Mouse (Mus musculus): ENCODE measurements around the gene Ptprd. TPM values are rescaled to one million over a fixed set of nuclear protein-coding genes. Genes with fewer than 3 reads are reported as not detected.

Ptprd gene
- total and polyA plus RNA-seq, 3 experiments = not detected

DNA sequence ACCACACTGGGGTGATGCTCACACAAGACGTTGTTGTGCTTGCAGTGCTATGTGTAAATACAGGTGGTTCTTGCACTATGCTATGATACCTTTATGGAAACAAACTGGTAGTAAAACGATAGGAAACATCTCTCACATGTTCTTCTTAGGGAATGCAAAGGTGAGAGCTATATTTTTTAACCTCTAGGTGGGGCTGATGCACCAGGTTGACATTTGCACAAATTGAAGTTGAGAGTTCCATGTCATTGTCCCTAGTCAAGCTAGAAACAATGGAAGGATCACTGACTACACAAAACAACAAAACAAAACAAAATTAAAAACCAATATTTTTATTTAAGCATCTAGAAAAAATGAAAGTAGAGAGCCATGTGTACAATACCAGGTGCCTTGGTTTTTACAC lies 250.1 kb downstream of the Ptprd start:
- Histone ChIP-seq H3K9me3 (replicated peaks; ENCODE audit: insufficient read depth, low read length) (no peaks in the 10 kb centered on the region), H3K36me3 (ENCODE audit: control insufficient read depth in 1 of 2, insufficient read depth in 2 of 2, low read length in 2 of 2) (no peaks in the 10 kb centered on the region), H3K4me3 (ENCODE audit: control insufficient read depth in 1 of 2, insufficient read depth in 1 of 2, low read depth in 2 of 2, low read length in 2 of 2) (no peak overlapping the region), H3K27me3 (ENCODE audit: control insufficient read depth in 1 of 2, insufficient read depth in 2 of 2, low read length in 2 of 2) (no peaks in the 10 kb centered on the region), H3K4me1 (ENCODE audit: control insufficient read depth in 1 of 2, insufficient read depth in 2 of 2, low read length in 2 of 2) (no peaks in the 10 kb centered on the region), H3K27ac (ENCODE audit: control insufficient read depth, low read depth, low read length) (no peak overlapping the region), H3K79me2 (ENCODE audit: control insufficient read depth, insufficient read depth, low read length, poor library complexity) (no peaks in the 10 kb centered on the region), H3K9ac (ENCODE audit: control insufficient read depth, low read depth, low read length, poor library complexity, severe bottlenecking) (no peak overlapping the region)
- no peak for DNase-seq (ENCODE audit: low read depth, low spot score)
- TF ChIP-seq E2F4 (IDR thresholded peaks at IDR 0.05; ENCODE audit: borderline replicate concordance, low read depth, low read length) (no peak), MYC (IDR thresholded peaks at IDR 0.05; ENCODE audit: low read depth, low read length) (no peak), RCOR1 (IDR thresholded peaks at IDR 0.05; ENCODE audit: low read depth, low read length) (no peak), MAFK (IDR thresholded peaks at IDR 0.05; ENCODE audit: borderline replicate concordance, low read depth, low read length) (no peak), RAD21 (IDR thresholded peaks at IDR 0.05; ENCODE audit: low read depth, low read length) (peak; percentile 16), CTCF (IDR thresholded peaks at IDR 0.05 in 2 of 3, conservative IDR thresholded peaks at IDR 0.05 in 1 of 3; ENCODE audit: control insufficient read depth in 1 of 3, insufficient read depth in 1 of 3, low read depth in 2 of 3, low read length in 3 of 3, poor library complexity in 1 of 3, severe bottlenecking in 1 of 3) (peak in 1 of 3 experiments; percentile 3; a peak in 1 of 6 replicates), MAZ (IDR thresholded peaks at IDR 0.05; ENCODE audit: low read depth, low read length) (no peak), ZNF384 (IDR thresholded peaks at IDR 0.05; ENCODE audit: low read depth, low read length) (no peak), EP300 (IDR thresholded peaks at IDR 0.05; ENCODE audit: low read depth in 1 of 2, low read length in 2 of 2) (no peak), UBTF (IDR thresholded peaks at IDR 0.05; ENCODE audit: borderline replicate concordance, insufficient read depth, low read depth, low read length) (no peak), POLR2A (IDR thresholded peaks at IDR 0.05; ENCODE audit: control insufficient read depth in 1 of 2, insufficient read depth in 1 of 2, low read depth in 1 of 2, low read length in 2 of 2, poor library complexity in 1 of 2) (no peak), POLR2AphosphoS5 (IDR thresholded peaks at IDR 0.05; ENCODE audit: borderline replicate concordance, low read depth, low read length) (no peak)

DNA sequence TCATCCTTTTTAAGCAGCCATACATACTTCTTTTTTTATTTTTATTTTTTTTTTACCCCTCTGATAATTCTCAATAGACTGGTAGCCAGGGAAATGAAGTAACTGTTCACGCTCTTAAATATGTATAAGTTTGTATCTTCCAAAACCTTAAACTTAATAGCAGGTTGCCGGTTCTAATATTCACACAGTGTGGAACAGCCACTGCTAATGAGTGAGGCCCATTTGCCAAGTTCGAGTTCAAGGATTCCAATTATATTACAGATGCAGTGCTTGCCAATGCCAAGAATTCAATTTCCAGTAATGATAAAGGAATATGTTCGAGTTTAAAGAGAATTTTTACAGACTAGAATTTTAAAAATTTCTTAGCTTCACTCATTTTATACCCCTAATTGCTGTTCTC lies 322.3 kb downstream of the Ptprd start:
- Histone ChIP-seq H3K4me1 (ENCODE audit: control insufficient read depth in 1 of 2, insufficient read depth in 2 of 2, low read length in 2 of 2) (no peaks in the 10 kb centered on the region), H3K9ac (ENCODE audit: control insufficient read depth, low read depth, low read length, poor library complexity, severe bottlenecking) (no peak overlapping the region), H3K9me3 (replicated peaks; ENCODE audit: insufficient read depth, low read length) (no peaks in the 10 kb centered on the region), H3K27ac (ENCODE audit: control insufficient read depth, low read depth, low read length) (no peak overlapping the region), H3K36me3 (ENCODE audit: control insufficient read depth in 1 of 2, insufficient read depth in 2 of 2, low read length in 2 of 2) (no peaks in the 10 kb centered on the region), H3K4me3 (ENCODE audit: control insufficient read depth in 1 of 2, insufficient read depth in 1 of 2, low read depth in 2 of 2, low read length in 2 of 2) (no peak overlapping the region), H3K79me2 (ENCODE audit: control insufficient read depth, insufficient read depth, low read length, poor library complexity) (no peaks in the 10 kb centered on the region), H3K27me3 (ENCODE audit: control insufficient read depth in 1 of 2, insufficient read depth in 2 of 2, low read length in 2 of 2) (no peaks in the 10 kb centered on the region)
- no peak for TF ChIP-seq CTCF (IDR thresholded peaks at IDR 0.05 in 2 of 3, conservative IDR thresholded peaks at IDR 0.05 in 1 of 3; ENCODE audit: control insufficient read depth in 1 of 3, insufficient read depth in 1 of 3, low read depth in 2 of 3, low read length in 3 of 3, poor library complexity in 1 of 3, severe bottlenecking in 1 of 3)
- no peak for TF ChIP-seq HCFC1 (IDR thresholded peaks at IDR 0.05; ENCODE audit: low read depth, low read length)
- no peak for TF ChIP-seq TAL1 (IDR thresholded peaks at IDR 0.05; ENCODE audit: low read length)
- TF ChIP-seq EP300 (IDR thresholded peaks at IDR 0.05; ENCODE audit: low read depth in 1 of 2, low read length in 2 of 2) = no peak
- TF ChIP-seq MYB (IDR thresholded peaks at IDR 0.05; ENCODE audit: low read depth, low read length) = no peak
- TF ChIP-seq NRF1 (IDR thresholded peaks at IDR 0.05; ENCODE audit: insufficient read depth, low read depth, low read length, poor library complexity, severe bottlenecking) = no peak
- TF ChIP-seq MXI1 (IDR thresholded peaks at IDR 0.05; ENCODE audit: low read depth, low read length) = no peak
- no peak for TF ChIP-seq ZKSCAN1 (IDR thresholded peaks at IDR 0.05; ENCODE audit: low read depth, low read length)
- TF ChIP-seq POLR2AphosphoS2 (IDR thresholded peaks at IDR 0.05; ENCODE audit: low read length) = no peak
- TF ChIP-seq USF1 (IDR thresholded peaks at IDR 0.05; ENCODE audit: low read depth, low read length) = no peak
- no peak for DNase-seq (ENCODE audit: low read depth, low spot score)

Data from MEL (cell line).